Mouse (Mus musculus) forebrain, embryonic 11.5 days (tissue): Measurements from ENCODE around the gene Slc46a1. TPM values are rescaled to one million over a fixed set of nuclear protein-coding genes. Genes with fewer than 3 reads are reported as not detected.

Experiments used
- ATAC-seq: fragments of 200-750 bp; cut with Nextera tagmentation; replicated peaks from 2 replicates; pipeline ENCODE4 v1.8.0; 2017; ENCODE audit warnings: moderate TSS enrichment; ENCODE audit not compliant: low FRiP score
- DNase-seq: peaks from one replicate; pipeline ENCODE4 v3.0.0-alpha.2; 2017; ENCODE audit warnings: low spot score
- H3K27ac ChIP-seq: fragments of 300-500 bp; sonication (generic); 2 replicates; pipeline ENCODE4 v1.5.1; 2014; ENCODE audit warnings: low read depth, low read length
- H3K27me3 ChIP-seq: fragments of 300-500 bp; sonication (generic); 2 replicates; pipeline ENCODE4 v1.6.1; 2014; ENCODE audit warnings: mild to moderate bottlenecking, low read length, mixed read lengths; ENCODE audit not compliant: control insufficient read depth, insufficient read depth
- H3K36me3 ChIP-seq: fragments of 300-500 bp; sonication (generic); 2 replicates; pipeline ENCODE4 v1.6.1; 2014; ENCODE audit warnings: mild to moderate bottlenecking, low read length, moderate library complexity, mixed read lengths; ENCODE audit not compliant: control insufficient read depth, insufficient read depth
- H3K4me1 ChIP-seq: fragments of 300-500 bp; sonication (generic); replicated peaks from 2 replicates; pipeline ENCODE4 v1.6.1; 2014; ENCODE audit warnings: low read length, mixed read lengths; ENCODE audit not compliant: control insufficient read depth, insufficient read depth
- H3K4me2 ChIP-seq: fragments of 300-500 bp; sonication (generic); 2 replicates; pipeline ENCODE4 v1.6.1; 2014; ENCODE audit warnings: low read depth, mild to moderate bottlenecking, low read length, moderate library complexity, mixed read lengths; ENCODE audit not compliant: severe bottlenecking
- H3K4me3 ChIP-seq: fragments of 300-500 bp; sonication (generic); 2 replicates; pipeline ENCODE4 v1.5.1; 2014; ENCODE audit warnings: low read depth, low read length
- H3K9ac ChIP-seq: fragments of 300-500 bp; sonication (generic); 2 replicates; pipeline ENCODE4 v1.6.1; 2014; ENCODE audit warnings: low read length
- H3K9me3 ChIP-seq: fragments of 300-500 bp; sonication (generic); 2 replicates; pipeline ENCODE4 v1.6.1; 2016; ENCODE audit warnings: low read length, mixed read lengths; ENCODE audit not compliant: control insufficient read depth
- WGBS: fragments of 180-500 bp; shearing (Covaris S2); extraction: QIAGEN DNeasy Blood & Tissue Kit; methylation state at CpG from one replicate; pipeline ENCODE4 v1.1.7; 2014; 5-methylcytosine and 5-hydroxymethylcytosine counted together
- polyA plus RNA-seq: library from polyadenylated mRNA; unstranded; fragments of >200 nt; fragmentation: Nextera tagmentation; extraction: Ambion mirVana; gene quantifications from 2 replicates; pipeline ENCODE4 v1.2.1, GENCODE M21; 2014

Gene Slc46a1
- polyA plus RNA-seq, 1 experiment from 2014 or later = 18.4 TPM

DNA sequence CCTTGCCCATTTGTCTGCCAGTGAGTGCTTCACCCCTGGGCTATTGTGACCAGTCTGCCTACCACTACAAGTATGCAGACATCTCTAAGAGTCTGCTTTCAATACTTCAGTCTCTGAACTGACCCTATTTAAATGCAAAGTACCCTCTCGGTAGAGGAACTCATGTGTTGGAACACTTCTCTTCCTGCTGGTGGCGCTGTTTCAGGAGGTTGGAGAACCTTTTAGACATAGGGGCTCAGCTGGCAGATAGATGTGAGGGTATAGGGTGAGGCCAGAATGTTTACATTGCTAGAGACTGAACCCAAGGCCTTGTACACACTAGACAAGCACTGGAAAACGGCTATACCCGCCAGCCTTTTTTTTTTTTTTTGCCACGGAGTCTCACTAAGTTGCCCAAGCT lies 37.2 kb upstream of the Slc46a1 start:
- ATAC-seq (no peak), DNase-seq (no peak)
- no peak overlapping the region for H3K9ac ChIP-seq
- H3K27ac ChIP-seq = no peak overlapping the region
- WGBS = 74% methylated on average over 5 of the region's 5 CpGs
- H3K27me3 ChIP-seq = no peaks in the 10 kb centered on the region
- no peak overlapping the region for H3K4me2 ChIP-seq
- H3K4me1 ChIP-seq = no peaks in the 10 kb centered on the region
- H3K4me3 ChIP-seq = no peak overlapping the region
- no peaks in the 10 kb centered on the region for H3K9me3 ChIP-seq
- H3K36me3 ChIP-seq = no peaks in the 10 kb centered on the region

DNA sequence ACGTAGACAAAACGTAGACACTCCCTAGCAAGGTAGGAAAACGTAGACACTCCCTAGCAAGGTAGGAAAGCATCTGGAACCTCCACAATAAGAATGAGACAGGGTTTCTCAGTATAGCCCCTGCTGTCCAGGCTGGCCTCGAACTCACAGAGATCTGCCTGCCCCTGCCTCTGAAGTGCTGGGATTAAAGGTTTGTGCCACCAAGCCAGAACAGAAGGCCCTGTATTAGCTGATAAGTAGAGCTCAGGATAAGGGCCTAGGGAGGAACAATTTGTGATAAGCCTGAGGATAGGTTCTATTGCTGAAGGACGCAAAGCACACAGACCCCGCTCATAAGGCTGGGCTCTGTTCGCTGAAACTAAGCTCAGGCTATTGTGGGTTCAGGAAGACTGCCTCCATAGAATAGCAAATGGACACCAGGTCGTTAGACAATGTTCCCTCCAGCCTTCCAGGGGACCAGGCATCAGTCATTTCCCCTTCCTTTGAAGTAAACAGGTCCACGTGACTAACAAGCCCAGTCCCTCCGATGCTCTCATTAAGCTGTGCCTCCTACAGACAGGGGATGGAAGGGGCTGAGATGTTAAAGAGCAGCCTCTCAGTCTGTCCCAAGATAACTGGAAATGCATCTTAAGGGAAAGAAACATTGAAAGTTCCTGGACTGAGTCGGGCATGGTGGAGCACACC lies 35.2 kb upstream of the Slc46a1 start:
- WGBS = 57% methylated on average over 11 of the region's 11 CpGs
- H3K9ac ChIP-seq = no peak overlapping the region
- no peak overlapping the region for H3K4me3 ChIP-seq
- H3K36me3 ChIP-seq = no peaks in the 10 kb centered on the region
- no peaks in the 10 kb centered on the region for H3K27me3 ChIP-seq
- DNase-seq (no peak), ATAC-seq (no peak)
- no peak overlapping the region for H3K4me2 ChIP-seq
- H3K27ac ChIP-seq = no peak overlapping the region
- H3K4me1 ChIP-seq = no peaks in the 10 kb centered on the region
- no peaks in the 10 kb centered on the region for H3K9me3 ChIP-seq

DNA sequence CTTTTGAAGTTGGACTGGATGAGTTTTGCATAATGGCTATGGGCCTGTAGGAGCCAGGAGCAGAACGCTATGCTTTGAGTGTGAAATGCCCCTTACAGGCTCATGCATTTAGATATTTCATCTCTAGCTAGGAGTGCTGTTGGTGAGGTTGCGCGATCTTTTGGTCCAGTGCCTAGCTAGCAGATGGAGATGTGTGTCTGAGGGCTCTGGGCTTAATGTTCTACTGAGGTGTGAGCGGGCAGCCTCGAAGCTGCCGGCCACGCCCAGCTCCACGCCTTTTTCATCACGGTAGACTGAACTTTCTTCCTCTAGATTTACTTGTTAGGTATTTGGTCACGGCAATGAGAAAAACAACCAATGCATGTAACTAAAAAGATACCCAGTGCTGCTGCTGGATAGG lies 34.3 kb upstream of the Slc46a1 start:
- no peak overlapping the region for H3K9ac ChIP-seq

DNA sequence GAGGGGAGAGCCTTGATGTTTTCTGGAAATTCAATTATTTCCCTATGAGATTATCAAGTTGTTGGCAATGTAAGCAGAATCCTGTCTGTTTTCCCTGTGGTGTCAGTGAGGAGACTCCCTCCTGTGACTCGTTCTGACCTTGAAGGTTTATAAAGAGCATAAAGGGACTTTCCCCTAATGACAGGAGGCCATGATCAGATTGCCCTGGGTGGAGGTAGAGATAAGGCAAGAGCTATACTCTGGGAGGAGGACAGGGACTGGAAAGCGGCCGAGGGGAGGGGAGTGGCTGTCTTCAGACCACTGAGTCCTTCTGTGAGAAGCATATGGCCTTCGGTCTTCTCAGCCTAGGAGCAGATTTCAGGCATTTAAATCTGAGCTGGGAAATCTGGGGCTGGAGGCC lies 31.4 kb upstream of the Slc46a1 start:
- no peaks in the 10 kb centered on the region for H3K27me3 ChIP-seq
- no peaks in the 10 kb centered on the region for H3K9me3 ChIP-seq
- no peak overlapping the region for H3K27ac ChIP-seq
- DNase-seq (no peak), ATAC-seq (no peak)
- no peak overlapping the region for H3K4me2 ChIP-seq
- WGBS = 88% methylated on average over 4 of the region's 4 CpGs
- H3K4me1 ChIP-seq = peaks cover 5% of the 10 kb centered on the region; the same call in 1 of the 2 replicates
- no peak overlapping the region for H3K9ac ChIP-seq
- no peak overlapping the region for H3K4me3 ChIP-seq
- no peaks in the 10 kb centered on the region for H3K36me3 ChIP-seq

More for the DNA sequence above, 34.3 kb upstream of the Slc46a1 start:
- ATAC-seq = no peak
- H3K4me2 ChIP-seq = no peak overlapping the region
- WGBS = 91% methylated on average over 10 of the region's 10 CpGs
- H3K9me3 ChIP-seq = no peaks in the 10 kb centered on the region
- no peaks in the 10 kb centered on the region for H3K36me3 ChIP-seq
- H3K4me1 ChIP-seq = peaks cover 5% of the 10 kb centered on the region; the same call in 1 of the 2 replicates
- H3K27me3 ChIP-seq = no peaks in the 10 kb centered on the region
- no peak overlapping the region for H3K4me3 ChIP-seq
- no peak overlapping the region for H3K27ac ChIP-seq
- DNase-seq = no peak

DNA sequence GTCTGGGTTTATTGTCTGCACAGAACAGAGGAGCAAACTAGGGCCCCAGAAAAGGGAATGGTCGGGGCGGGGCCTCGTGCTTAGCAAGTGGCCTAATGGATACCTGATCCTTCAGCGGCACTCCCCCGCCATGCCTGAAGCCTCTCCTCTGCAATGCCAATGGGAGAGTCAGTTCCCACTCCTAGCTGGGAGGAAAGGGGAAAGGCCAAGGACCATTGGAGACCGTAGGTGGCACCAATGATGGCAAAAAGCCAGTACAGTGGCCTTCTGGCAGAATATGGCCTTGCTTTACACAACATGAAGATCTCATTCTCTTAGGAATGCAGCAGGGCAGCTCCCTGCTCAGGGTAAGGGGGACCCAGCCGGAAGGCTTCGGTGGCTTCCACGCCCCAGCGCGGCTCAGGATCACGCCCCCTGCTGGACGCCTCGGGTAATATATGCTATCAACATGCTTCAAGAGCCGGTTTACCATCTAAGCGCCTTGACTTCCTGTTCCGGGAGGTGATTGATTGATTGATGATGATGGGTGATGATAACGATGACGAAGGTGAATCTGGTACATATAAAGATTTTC lies 29.6 kb upstream of the Slc46a1 start:
- Histone ChIP-seq H3K9ac (no peak overlapping the region), H3K4me3 (no peak overlapping the region), H3K4me1 (peaks cover 5% of the 10 kb centered on the region; the same call in 1 of the 2 replicates), H3K36me3 (no peaks in the 10 kb centered on the region), H3K27ac (no peak overlapping the region), H3K27me3 (no peaks in the 10 kb centered on the region), H3K9me3 (no peaks in the 10 kb centered on the region), H3K4me2 (peak overlapping the region; percentile 33)
- no peak for ATAC-seq
- DNase-seq = peak; percentile 89
- WGBS = 6% methylated on average over 19 of the region's 19 CpGs

DNA sequence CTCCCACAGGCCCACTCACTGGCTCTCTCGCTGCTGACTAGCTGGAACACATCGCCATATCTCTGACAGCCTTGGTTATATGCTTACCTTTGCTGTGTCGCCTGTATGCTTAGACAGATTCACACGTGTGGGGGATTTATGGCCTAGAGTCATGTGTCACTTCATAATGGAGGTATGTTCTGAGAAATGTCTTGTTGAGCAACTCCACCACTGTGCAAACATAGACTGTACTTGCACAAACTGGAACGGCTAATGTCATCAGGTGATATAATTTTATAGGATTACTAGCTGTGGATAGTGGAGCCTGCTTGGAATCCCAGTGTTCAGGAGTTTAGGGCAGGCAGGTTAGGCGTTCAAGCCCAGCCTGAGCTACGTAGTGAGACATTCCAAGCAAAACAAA lies 28.3 kb upstream of the Slc46a1 start:
- 95% methylated on average over 7 of the region's 7 CpGs for WGBS
- DNase-seq (no peak), ATAC-seq (no peak)
- H3K4me1 ChIP-seq = peaks cover 5% of the 10 kb centered on the region; the same call in 1 of the 2 replicates
- no peak overlapping the region for H3K9ac ChIP-seq
- no peaks in the 10 kb centered on the region for H3K36me3 ChIP-seq
- no peaks in the 10 kb centered on the region for H3K27me3 ChIP-seq
- no peak overlapping the region for H3K4me3 ChIP-seq
- H3K27ac ChIP-seq = no peak overlapping the region
- H3K9me3 ChIP-seq = no peaks in the 10 kb centered on the region
- H3K4me2 ChIP-seq = no peak overlapping the region

DNA sequence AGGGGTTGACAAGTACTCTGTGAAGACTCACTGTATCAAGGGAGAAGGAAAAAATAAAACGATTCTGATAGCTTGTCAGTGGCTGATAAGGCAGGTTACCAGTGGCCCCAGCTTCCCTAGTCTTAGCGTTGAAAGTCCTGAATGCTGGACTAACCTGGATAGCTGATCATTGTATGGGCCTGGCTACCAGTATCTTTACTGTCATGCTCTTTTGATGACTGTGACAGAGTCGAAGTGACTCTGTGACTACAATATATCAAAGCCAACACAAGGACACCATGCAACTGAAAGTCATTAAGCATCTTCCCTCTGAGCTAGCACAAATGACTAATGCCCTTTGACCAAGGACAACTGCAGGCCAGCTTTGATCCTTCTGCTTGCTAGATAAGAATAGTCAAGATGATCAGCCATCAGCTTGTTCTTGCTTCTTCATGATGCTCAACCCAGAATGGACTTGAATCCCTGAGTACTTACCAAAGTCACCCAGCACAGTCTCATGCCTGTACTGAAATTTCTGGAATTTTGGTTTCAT lies 27.0 kb upstream of the Slc46a1 start:
- Histone ChIP-seq H3K4me3 (no peak overlapping the region), H3K27ac (no peak overlapping the region), H3K36me3 (no peaks in the 10 kb centered on the region), H3K9ac (no peak overlapping the region), H3K9me3 (no peaks in the 10 kb centered on the region), H3K27me3 (no peaks in the 10 kb centered on the region), H3K4me2 (no peak overlapping the region), H3K4me1 (peaks cover 5% of the 10 kb centered on the region; the same call in 1 of the 2 replicates)
- ATAC-seq (no peak), DNase-seq (no peak)
- WGBS = 73% methylated on average over 3 of the region's 3 CpGs

DNA sequence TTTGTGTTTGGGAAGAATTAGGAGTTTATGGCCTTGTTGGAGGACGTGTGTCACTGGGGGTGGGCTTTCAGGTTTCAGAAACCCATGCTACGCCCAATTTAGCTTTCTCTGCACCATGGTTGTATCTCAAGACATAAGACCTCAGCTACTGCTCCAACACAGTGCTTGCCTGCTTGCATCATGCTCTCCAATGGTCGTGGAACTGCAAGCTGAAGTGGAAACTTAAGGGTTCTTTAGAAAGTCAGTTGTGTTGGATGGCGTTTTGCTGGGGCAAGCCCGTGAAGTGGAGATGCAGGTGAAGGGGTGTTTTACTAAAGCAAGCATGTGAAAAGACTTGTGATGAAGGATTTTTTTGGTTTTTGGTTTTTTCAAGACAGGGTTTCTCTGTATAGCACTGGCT lies 22.4 kb upstream of the Slc46a1 start:
- WGBS = 82% methylated on average over 5 of the region's 5 CpGs
- Histone ChIP-seq H3K36me3 (no peaks in the 10 kb centered on the region), H3K9me3 (no peaks in the 10 kb centered on the region), H3K27me3 (no peaks in the 10 kb centered on the region), H3K27ac (no peak overlapping the region), H3K4me1 (no peaks in the 10 kb centered on the region), H3K9ac (no peak overlapping the region), H3K4me3 (no peak overlapping the region), H3K4me2 (no peak overlapping the region)
- no peak for ATAC-seq
- no peak for DNase-seq

DNA sequence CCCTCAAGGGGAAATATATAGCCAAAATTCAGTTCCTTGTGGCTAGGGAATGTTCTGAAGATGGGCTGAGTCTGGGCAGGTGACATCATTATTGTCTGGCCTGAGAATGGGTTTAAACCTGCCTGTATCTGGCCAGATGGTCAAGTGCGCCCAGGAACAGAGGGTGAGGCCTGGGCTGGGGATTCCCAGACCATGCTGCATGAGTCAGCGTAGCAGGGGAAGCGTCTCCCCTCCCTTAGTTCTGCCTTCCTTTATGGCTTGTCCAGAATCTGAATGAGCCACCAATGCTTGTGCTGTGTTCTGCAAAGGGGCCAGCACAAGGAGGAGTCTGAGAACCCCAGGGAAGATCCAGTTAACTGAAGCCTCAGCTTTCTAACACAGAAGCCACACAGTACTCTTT lies 18.3 kb upstream of the Slc46a1 start:
- ATAC-seq = no peak
- Histone ChIP-seq H3K4me2 (no peak overlapping the region), H3K9ac (no peak overlapping the region), H3K27ac (no peak overlapping the region), H3K9me3 (no peaks in the 10 kb centered on the region), H3K4me1 (no peaks in the 10 kb centered on the region), H3K36me3 (no peaks in the 10 kb centered on the region), H3K4me3 (no peak overlapping the region), H3K27me3 (no peaks in the 10 kb centered on the region)
- DNase-seq = no peak
- WGBS = 85% methylated on average over 3 of the region's 3 CpGs
